Mouse (Mus musculus) T-helper 2 cell (primary cell): ENCODE data around the gene Ptpre.
"Not testable (repeated sequence)": the region's sequence is repeated elsewhere in the genome, so short reads cannot be mapped to it uniquely, and the experiment has no call there.

Experiments
- in situ Hi-C: fragments of 300-600 bp; cut with MboI, MseI; formaldehyde crosslinking; loops from one replicate; pipeline ENCODE4 v1.15.1; 2025; ENCODE audit warnings: high pct_unique_total_duplicates

The Ptpre gene

DNA sequence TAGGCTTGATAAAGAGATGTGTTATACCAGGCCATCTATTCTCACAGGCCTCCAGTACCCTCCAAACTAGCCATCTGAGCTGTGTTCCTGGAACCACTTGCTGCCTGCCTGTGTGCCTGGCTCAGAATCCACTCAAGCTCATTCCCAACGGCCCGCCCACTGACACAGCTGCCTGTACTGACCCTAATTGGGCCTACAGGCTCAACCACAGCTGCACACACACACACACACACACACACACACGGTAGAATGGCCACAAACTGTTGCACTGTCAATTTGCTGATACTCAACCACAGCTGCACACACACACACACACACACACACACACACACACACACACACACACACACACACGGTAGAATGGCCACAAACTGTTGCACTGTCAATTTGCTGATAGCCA is 146.8 kb downstream of the Ptpre start:
- in situ Hi-C loops = loop anchor here (10.0 kb wide), 1 partner anchor 461 kb away; no protein-coding TSS in a partner anchor

DNA sequence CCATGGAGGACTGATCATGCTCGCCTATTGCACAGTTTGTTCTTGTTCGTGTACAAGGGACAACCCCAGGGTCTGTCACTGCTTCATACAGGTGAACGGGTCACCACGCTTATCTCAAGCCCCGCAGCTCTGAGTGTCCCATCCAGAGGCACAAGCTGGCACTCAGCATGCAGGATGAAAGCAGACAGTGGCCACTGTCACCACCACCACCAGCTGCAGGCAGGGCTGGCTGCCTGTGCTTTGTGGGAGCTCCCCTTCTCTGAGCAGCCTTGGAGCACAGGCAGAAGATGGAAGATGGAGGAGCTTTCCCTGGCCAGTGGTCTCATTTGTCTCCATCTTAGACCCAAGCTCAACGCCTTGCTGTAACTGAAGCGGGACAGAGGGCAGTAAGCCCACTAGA is 147.7 kb downstream of the Ptpre start:
- in situ Hi-C loops = loop anchor here (10.0 kb wide), 1 partner anchor 460 kb away; no protein-coding TSS in a partner anchor

DNA sequence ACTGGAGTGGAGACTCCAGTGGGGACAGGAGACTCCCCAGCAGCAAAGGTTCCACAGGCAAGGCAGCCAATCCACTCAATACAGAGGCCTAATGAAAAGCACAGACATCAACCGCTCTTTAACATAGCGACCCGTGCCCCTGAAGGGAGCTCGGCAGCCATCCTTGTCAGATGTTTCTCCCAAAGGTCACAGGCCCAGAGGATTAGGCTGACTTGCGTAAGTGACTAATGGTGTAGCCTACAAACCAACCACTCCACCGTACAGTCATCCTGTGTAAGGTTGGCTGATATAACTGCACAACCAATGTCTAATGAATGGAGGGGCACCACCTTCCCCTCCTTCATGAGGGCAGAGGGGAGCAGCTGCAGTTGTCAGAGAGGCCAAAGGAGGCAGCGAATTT is 152.1 kb downstream of the Ptpre start:
- in situ Hi-C loops = loop anchor here (10.0 kb wide), 1 partner anchor 455 kb away; no protein-coding TSS in a partner anchor

DNA sequence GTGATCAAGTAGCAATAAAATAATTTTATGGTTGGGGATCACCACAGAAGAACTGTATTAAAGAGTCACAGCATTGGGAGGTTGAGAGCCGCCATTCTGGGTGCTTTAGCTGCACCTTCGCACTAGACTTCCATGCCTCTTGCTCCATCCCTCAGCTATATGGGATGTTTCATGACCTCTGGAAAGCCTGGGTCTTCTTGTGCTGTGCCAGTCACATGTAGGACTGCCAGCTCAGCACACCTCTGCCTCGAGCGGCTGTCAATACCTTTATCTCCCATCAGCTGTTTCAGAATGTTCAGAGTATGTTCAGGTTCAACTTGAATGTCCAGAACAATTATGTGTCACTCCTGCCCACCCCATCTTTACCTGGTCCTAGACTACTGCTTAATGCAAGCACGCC is 154.7 kb downstream of the Ptpre start:
- in situ Hi-C loops = no loop called here

DNA sequence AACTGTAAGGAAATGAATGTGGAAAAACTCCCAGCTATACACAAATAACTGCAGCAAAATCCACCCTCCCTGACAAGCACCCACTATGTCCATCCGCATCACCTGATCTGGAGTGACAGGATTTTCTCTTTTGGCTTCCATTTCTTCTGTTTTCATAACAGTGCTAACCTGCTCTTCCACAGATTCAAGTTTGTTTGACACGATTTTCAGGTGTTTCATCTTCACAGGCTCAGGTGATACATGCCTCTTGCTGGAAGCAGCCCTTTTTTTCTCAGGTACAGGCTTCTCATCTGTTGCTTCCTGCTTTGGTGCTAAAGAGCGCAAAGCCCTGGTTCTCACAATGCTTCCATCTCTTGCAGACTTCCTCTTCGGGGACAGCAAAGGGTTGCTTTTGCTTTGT is 156.8 kb downstream of the Ptpre start:
- in situ Hi-C loops = no loop called here

DNA sequence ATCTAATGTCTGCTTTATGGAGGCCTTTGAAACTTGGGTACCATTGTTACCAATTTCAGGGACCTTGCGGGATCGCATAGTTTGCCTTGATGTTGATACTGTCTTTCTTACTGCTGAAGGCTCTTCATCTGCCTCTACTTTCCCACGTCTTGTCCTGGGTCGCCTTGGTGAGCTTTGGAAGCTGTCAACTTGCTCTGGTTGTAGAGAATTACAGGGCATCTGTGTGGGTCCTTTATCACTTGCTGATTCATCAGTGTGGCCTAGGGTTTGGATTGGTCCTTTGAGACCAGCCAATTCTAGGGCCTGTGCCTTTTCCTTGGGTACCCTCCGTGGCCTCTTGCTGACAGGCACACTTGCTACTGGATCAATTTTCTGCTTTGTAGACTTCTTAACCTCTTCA is 157.5 kb downstream of the Ptpre start:
- in situ Hi-C loops = no loop called here

DNA sequence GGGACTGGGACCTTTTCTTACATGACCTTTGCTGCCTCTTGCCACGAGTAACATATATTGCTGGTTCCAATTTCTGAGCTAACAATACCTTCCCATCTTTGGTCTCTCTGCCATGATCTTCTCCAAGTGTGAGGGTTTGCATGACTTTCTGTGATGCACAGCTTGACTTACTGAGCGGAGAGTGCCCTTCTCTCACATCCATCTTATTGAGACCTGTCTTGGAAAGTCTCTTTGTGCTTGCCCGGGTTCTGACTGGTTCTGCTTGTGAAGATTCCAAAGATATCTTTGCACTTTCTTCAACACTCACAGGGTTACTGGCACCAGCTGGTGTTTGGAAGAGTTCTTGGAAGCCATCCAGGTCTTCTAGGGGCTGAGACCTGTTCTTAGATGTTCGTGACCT is 158.8 kb downstream of the Ptpre start:
- in situ Hi-C loops = no loop called here

DNA sequence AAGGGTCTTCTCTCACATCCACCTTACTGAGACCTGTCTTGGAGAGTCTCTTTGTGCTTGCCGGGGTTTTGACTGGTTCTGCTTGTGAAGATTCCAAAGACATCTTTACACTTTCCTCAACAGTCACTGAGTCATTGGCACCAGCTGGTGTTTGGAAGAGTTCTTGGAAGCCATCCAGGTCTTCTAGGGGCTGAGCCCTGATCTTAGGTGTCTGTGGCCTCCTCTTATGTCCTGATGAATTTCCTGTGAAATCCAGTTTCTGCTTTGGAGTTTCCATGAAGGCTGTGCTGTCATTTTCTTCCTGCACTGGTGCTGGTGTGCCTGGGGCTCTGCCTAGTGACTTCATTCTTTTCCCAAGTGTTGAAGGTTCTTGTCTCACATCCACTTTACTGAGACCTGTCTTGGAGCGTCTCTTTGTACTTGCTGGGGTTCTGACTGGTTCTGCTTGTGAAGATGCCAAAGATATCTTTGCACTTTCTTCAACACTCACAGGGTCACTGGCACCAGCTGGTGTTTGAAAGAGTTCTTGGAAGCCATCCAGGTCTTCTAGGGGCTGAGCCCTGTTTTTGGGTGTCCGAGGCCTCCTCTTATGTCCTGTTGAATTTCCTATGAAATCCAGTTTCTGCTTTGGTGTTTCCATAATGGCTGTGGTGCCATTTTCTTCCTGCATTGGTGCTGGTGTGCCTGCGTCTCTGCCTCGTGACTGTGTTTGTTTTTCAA is 159.9 kb downstream of the Ptpre start:
- in situ Hi-C loops = not testable (repeated sequence)

DNA sequence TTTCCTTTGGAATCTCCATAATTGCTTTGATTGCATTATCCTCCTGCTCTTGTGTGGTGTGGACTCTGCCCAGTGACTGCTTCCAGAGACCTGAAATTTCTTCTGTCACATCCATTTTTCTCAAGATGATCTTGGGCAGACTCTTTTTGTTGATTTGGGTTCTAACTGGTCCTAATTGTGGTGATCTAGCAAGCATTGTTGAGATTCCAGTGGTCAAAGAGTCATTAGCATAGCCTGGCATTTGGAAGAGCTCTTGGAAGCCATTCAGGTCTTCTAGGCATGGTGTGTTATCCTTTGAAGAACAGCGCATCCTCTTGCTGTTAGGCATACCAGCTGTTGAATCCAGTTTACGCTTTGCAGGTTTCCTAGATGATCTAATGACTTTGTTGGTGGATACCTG is 161.1 kb downstream of the Ptpre start:
- in situ Hi-C loops = no loop called here

DNA sequence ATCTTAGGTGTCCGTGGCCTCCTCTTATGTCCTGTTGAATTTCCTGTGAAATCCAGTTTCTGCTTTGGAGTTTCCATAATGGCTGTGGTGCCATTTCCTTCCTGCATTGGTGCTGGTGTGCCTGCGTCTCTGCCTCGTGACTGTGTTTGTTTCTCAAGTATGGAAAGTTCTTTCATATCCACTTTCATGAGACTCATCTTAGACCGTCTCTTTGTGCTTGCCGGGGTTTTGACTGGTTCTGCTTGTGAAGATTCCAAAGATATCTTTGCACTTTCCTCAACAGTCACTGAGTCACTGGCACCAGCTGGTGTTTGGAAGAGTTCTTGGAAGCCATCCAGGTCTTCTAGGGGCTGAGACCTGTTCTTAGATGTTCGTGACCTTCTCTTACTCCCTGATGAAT is 162.1 kb downstream of the Ptpre start:
- in situ Hi-C loops = not testable (repeated sequence)

DNA sequence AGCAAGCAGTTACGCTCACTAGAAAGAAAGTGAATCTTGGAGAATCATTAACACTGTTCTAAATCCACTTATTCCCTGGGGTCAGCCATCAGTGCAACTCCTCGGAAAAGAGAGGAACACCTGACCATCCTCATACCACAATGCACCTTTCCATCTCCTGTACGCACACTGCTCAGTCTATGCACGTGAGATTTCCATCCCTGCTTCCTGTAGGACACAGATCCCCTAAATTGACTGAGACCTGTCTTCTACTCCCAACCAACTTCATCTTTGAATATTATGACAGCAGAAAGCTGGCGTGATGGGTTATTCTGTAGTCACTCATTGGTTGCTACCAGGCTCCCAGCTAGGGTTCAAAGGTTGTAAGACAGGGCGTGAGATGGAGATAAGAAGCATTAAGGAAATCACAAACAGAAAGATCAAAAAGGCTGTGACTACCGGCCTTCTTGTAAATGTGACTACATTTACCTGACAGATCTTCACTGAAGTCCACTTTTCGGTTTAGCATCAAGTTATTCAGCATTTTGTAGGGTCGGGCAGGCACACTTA is 166.4 kb downstream of the Ptpre start:
- in situ Hi-C loops = no loop called here

DNA sequence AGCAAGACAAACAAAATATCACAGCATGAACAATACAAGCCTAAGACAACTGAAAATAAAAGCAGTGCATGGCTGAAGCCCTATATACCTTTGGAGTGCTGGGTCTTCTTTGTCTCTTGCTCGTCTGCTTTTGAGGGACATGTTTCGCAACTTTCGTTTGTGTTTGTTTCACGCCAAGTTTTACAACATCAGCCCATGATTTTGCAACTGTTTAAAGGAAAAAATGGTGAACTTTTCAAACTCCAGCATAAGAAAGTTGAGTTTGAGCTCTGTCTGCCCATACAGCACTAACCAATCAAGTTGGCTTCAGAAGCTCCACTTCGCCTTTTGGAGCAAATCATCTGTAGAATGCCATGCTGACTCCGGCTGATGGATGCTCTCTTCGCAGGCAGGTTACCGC is 167.0 kb downstream of the Ptpre start:
- in situ Hi-C loops = no loop called here

DNA sequence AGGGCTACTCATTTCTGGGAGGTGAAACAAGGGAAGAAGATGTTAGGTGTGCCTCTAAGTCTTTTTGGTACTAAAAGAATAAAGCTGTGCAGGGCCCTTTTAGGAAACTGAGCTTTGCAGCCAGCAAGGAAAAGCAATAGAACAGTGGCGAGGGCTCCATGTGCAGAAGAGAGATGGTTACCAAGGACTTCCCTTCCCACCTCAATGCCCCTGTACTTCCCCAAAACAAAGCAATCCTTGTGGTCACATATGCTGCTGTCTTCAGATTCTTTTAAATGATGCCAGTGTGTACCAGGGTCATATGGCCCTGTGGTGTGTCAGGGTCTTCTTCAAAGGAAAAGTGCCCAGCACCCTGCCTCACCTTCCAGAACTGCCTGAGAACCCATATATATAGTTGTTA is 167.8 kb downstream of the Ptpre start:
- in situ Hi-C loops = no loop called here

DNA sequence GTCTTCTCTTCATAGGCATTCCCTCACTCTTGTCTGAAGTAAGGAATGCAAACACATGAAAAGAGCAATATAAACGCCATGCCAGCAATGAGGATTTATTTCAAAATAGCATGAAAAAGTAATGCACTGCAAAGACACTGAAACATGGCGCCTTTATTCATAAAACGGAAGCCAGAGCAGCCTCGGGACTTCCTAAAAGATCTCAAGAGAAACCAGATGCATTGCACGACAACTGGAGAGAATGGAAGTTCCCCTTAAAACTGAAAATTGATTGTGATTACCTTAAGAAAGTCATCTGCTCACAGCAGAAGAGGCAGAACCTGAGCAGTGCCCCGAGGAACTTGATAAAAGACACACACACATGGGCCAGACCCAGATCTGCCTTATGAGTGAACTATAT is 168.5 kb downstream of the Ptpre start:
- in situ Hi-C loops = no loop called here

DNA sequence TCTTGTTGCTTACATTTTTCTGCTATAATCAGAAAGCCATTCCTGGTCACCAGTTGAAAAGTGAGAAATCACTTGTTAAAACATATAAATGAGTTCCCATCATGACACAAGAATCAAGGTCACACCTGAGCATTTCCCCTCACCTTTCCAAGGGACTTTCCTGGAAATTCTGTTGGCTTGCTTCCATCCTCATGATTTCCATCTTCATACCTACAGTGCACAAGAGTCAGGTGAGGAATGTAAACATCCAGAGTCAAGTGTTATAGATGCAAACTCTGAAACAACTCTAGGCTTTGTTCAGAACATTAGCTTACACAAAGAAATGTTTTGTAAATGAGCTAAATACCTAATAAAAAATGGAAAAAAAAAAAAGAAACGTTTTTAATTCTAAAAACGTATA is 173.4 kb downstream of the Ptpre start:
- in situ Hi-C loops = no loop called here

DNA sequence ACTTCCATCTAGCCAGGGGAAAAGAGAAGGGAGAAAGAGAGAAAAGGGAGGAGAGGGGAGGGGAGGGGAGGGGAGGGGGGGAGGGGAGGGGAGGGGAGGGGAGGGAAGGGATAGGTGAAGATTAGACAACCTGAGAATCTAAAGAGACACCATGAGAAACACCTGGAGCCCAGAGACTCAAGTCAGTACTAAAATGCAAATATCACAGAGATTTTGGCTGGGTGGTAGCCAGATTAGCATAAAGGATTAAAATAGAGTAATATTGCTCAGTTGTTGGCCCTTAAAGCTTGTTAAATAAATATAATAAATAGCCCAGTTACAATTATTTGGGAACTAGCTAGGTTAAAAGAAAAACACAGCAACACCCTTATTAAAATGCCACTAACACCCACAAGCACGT is 175.3 kb downstream of the Ptpre start:
- in situ Hi-C loops = no loop called here

DNA sequence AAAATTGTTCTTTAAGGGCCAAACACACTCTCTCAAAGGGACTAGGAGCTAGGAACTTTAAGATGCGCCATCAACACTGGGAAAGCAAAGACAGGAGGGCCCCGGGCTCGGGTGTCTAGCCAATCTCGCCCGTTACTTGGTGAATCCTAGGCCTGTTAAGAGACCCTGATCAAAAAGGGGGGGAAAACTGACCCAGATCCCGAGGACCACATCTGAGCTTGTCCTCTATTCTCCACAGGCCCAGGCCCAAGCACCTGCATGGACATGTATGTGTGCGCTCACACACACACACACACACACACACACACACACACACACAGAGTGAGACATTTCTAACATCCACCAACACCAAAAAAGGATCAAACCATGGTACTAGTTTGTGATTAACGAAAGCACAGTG is 176.0 kb downstream of the Ptpre start:
- in situ Hi-C loops = no loop called here

DNA sequence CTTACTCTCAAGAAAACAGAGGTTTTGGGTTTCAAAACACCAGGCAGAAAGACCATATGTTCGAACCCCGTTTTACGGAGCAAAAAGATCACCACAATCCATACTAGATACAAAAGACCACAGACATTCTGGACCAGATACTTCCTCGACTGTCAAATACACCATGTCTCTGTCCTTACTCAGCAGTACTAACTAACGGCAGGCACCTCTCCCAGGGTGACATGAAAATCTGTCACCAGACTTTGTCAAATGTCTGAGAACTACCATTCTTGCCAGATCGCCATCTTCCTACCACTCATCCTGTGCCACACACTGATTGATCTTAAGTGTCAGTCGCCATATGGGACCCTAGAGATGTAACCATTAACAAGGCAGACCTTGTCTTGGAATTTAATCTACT is 177.9 kb downstream of the Ptpre start:
- in situ Hi-C loops = no loop called here

DNA sequence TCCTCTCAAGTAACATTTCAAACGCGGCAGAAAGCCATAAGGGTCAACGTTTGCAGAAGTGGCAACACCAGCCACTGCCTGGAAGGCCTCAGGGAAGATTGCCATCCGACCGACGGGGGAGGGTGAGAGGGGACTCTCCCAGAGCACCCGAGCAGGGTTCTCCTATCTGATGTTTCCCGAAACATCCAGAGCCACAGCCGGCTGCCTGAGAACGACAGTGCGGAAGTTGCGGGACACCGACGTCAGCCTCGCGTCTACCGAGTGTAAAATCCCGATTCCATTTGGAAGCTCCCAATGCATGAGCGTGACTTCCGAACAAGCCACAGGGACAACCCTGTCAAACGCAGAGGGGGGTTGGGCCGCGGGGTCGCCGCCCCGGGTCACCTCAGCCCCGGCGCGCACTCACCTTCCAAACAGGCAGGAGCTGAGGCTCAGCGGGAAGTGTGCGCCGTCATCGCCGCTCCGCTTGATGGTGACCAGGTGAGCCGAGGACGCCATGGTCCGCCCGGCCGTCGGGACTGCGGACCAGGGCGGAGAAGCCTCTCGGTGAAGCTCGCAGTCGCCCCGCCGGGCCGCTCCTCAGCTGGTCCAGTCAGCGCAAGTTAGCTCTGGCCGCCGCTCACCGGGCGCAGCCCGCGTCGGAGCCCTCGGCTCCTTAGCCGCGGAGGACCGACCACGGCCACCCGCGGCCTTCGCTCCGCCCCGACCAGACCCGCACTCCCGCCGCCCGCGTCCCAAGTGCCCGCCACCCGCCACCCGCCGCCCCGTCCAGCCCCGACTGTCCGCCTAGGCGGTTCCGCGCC is 178.6 kb downstream of the Ptpre start, which contains the start of gene Mki67:
Gene Mki67, minus strand, starts transcription at position 720 of the 803 bp plus-strand sequence.
- in situ Hi-C loops = no loop called here

DNA sequence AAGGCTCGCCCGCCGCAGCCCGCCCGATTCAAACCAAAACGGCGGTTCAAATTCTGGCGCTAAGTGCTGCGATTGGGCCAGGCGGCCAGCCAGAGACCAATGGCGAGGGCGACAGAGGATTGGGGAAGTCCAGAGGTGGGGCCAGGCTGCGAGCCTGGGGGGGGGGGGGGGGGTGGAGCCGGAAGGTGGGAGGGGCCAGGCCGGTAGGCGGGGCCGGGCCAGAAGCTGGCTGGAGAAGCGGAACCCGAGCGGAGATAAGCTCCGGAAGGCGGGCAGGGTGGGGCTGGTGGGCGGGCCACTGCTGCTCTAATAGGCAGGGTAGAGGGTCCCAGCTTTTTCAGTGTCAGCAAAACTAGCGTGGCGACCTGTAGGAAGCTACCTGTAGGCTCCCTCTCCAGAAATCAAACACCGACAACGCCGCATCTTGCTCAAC is 179.2 kb downstream of the Ptpre start:
- in situ Hi-C loops = no loop called here

DNA sequence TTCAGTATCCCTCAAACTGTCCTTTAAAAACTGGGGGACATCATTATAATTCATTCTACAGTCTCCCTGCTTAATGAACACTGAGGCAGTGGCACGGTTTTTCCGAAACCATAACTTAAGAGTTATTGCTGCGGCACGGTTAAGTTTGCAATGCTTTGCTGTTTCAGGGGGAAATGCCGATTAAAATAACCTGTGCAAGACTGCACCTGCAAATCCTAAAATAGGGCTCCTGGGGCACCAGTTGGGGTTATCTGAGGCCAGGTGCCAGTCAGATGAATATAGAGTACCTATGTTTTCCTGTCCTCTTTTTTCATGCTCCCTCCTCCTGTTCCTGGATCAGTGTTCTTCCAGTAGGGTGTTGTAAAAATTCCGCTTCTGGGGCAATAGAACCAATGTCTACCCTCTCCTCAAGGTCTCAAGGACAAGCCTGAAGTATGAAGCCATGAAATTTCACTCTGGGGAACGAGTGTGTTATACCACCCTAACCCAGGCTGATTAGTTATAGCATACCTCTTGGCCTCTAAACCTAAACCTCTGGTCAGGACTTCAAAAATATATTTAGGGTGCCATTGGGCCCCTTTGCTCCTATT is 179.8 kb downstream of the Ptpre start:
- in situ Hi-C loops = no loop called here

DNA sequence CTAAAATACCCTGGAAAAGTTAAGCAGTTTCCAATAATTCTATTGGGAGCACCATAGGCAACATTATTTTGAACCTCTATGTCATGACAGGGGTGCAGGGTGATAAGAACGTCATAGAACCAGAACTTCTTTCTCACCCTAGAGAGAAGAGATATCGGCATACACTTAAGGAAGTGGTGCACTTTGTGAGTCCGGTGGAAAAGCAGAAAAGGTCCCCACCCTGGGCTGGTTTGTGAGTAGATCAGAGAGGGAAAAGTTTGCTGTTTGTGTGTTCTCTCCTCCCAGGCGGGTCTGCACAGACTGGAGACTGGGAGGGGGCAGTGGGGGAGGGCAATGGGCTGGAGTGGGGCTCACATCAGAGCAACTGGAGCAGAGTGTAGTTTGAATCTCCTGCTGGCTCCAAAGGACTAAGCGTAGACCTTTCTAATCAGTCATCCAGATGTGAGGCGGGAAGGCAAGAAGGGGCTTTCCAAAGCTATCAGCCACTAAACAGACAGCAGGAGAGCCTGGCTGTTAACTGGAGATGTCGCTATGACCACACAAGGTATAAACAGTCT is 184.2 kb downstream of the Ptpre start:
- in situ Hi-C loops = no loop called here
